Mouse (Mus musculus) layer of hippocampus, adult 11-12 months (tissue): ENCODE results near the gene Hist2h2ab.
A peak's percentile ranks its signal among the peaks of the same experiment; 100 is the strongest.
"Not testable (repeated sequence)": the region's sequence is repeated elsewhere in the genome, so short reads cannot be mapped to it uniquely, and the experiment has no call there.

Source experiments
- DNase-seq: peaks from one replicate; pipeline ENCODE4 v3.0.0; 2022; ENCODE audit warnings: low spot score

Gene Hist2h2ab

DNA sequence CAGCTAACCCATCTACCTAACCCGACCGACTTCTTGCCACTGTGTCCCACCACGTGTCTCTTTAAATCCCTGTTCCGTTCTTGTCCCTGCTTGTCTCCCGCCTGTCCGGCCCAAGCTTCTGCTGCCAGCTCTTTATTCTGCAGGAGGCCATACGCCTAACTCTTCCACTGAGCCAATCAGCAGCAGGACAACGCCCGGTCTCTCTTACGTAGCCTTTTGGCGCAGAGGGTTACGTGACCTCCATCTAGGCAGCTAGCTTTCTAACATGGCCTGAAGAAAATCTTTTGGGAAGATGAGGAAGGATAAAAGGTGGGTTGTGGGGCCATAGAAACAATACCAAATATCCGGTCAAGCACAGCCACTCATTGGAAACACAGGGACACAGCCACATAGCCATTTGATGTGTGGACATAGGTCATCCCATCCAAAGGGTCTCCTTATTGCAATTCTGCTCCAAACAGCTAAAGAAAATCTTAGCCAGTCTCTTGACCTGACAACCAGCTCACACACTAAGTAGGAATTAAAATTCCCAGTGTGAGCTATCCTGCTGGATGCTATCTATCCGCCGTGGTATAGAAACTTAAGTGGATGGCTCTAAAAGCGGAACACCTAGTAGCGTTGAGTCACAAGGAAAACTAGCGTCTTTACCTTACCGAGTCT is 42.7 kb downstream of the Hist2h2ab start:
- peak; percentile 84 for DNase-seq

DNA sequence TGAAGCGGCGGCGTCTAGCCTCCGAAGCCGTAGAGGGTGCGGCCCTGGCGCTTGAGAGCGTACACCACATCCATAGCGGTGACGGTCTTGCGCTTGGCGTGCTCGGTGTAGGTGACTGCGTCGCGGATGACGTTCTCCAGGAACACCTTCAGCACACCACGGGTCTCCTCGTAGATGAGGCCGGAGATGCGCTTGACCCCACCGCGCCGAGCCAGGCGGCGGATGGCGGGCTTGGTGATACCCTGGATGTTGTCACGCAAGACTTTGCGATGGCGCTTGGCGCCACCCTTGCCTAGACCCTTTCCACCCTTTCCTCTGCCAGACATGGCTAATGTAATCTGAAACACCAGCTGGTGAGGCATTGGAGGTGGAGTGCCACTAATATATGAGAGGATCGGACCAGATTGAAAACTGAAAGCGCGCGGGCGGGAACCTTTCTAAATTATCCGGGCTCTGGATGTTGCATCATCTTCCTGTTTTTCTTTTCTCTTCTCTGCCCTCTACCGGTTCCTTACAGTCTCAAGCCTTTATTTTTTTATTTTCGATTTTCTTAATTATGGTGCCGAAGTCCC is 43.4 kb downstream of the Hist2h2ab start, which contains the start of gene Hist2h4:
Gene Hist2h4, minus strand, starts transcription at position 333 of the 572 bp plus-strand sequence.
- DNase-seq: peak; percentile 98

DNA sequence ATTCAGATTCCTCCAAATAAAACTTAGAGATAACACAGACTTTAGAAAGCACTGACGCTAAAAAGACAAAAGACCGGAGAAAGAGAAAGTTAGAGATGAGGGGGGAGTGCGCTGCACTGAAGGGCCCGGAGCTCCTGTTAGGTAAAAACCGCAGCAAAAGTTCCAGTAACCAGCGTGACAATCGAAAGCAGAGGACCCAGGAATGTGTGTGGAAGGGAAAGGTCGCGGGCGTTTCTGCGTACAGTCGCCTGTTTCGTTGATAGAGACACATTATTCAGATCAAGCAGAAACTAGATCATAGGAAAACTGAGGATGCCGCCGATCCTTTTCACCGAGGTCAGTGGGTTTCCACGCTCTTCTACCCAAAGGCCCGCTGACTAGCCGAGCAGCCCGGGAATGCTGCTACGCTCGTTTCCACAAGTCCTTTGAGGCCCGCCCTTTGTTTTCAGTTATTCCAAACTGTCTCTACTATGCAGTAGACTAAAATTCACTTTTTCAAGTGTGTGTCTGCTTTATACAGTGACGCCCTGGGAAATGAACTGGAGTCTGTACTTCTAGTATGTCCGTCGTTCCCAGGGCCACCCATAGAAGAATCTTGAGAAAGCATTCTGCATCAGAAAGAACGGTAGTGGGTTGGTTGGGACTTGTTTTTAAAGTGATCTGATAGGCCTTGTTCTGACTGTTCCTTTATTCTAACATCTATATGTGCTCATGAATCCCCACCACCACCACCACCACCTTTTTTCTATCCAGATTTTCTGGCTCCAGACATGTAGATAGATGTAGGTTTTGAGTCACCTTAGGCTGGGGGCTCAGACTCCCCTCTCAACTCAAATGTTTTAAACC is 44.1 kb downstream of the Hist2h2ab start:
- DNase-seq: peak; percentile 60

DNA sequence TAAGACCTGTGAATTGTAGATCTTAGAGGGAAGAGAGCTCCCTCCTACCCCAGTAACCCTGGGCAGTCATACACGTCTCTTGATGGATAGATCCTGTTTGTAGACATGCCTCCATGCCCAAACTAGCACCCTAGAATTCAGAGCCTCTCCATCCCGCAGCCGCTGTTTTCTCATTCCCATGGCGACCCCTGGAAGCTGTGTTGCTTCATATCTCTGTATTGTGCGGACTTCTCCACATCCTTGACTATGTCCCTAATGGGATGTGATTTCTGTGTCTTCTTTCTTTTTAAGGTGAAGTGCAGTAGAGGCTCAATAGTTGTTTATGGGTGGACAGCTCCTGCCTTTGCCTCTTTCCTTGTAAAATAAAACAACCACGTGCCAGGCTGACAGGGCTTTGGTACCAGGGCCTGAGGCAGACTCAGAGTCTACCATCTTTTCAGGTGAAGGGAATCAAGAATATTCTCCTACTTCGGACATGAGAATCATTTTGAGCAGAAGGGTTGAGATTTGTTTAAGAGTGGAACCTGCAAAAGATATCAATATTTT is 44.8 kb downstream of the Hist2h2ab start:
- no peak for DNase-seq

DNA sequence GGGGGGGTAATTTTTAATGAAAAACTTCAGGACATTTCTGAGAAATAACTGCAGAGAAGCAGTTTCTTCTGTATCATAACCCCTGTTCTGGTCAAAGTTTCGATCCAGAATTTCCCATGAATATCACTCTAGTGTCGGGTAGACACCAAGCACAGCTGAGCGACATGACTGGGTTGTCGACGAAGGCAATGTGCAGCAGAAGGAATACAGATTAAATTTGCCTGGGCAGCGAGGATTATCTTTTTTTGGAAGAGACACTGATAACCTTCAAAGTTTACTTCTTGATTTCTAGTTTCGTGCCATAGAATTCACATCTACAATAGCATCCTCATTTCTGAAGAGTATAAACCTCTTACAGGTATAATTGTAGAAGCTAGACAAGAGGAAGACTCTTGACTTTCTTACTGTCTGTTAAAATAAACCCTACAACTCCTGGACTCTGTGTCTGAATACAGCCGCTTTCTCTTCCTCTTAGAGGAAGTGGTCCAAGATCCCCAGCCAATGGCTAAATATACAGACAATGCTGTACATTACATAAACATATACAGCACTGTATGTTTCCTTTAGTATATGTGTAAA is 46.6 kb downstream of the Hist2h2ab start:
- DNase-seq: no peak

DNA sequence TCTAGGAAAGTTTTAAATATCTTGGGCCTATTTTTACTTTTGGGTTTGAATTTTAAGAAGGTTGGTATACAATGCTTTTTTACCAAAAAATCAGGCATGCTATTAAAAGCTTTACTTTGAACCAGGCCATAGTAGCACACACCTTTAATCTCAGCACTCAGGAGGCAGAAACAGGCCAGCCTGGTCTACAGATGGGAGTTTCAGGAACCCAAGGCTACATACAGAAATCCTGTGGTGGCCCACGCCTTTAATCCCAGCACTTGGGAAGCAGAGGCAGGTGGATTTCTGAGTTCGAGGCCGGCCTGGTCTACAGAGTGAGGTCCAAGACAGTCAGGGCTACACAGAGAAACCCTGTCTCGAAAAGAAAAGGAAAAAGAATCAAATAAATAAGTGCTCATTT is 47.9 kb downstream of the Hist2h2ab start:
- DNase-seq: no peak

DNA sequence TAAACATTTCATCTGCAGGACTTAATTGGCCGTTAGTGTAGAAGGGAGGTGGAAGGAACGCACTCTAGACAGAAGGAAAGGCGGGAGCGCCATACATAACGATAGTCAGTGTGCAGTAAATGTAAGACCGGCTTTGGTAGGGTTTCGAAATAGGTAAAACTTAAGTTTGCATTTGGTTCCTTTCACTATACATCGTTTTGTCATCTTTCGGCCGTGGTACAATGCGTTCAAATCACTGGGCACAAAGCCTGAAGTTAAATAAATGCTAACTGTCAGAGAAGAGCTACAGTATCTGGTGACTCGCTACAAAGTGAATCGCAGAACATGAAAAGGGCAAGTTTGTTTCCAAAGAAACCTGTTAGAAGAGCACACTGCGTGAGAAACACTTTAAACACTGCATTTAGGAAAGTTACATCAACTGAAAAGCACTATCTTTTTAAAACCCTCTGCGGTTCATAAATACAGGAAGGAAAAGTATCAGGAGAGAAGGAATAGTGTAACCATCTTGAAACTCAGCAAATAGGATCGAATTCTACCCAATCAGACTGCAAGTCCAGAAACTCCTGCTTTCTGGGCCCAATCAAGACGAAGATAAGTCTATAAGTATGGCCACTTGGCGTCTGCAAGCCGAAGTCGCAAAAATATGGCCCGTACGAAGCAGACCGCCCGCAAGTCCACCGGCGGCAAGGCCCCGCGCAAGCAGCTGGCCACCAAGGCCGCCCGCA is 48.5 kb downstream of the Hist2h2ab start, which contains the start of gene Hist2h3b:
Gene Hist2h3b, plus strand, starts transcription at position 604 of the 725 bp plus-strand sequence.
- DNase-seq: peak; percentile 82

DNA sequence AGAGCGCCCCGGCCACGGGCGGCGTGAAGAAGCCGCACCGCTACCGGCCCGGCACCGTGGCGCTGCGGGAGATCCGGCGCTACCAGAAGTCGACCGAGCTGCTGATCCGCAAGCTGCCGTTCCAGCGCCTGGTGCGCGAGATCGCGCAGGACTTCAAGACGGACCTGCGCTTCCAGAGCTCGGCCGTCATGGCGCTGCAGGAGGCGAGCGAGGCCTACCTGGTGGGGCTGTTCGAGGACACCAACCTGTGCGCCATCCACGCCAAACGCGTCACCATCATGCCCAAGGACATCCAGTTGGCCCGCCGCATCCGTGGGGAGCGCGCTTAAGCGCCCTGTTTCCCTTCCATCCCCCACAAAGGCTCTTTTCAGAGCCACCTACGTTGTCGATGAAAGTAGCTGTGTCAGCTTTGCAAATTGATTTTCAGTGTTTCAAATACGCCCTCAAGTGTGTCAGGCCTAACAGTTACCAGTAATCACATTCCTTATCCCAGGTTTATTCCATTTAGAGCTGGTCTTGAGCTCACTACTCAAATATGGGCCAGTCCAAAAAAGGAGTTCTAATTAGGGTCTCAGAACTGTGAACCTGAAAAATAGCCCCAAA is 49.2 kb downstream of the Hist2h2ab start:
- not testable (repeated sequence) for DNase-seq
